Mouse (Mus musculus) spleen, embryonic (tissue): ENCODE data around the gene Gm5771.
"Not testable (repeated sequence)": the region's sequence is repeated elsewhere in the genome, so short reads cannot be mapped to it uniquely, and the experiment has no call there.

Source experiments
- CTCF ChIA-PET: fragments of 350-600 bp; sonication (Branson Sonifier 250); formaldehyde crosslinking; loops from one replicate; lab custom pipeline; 2022; lab: Charles Lee

The Gm5771 gene

DNA sequence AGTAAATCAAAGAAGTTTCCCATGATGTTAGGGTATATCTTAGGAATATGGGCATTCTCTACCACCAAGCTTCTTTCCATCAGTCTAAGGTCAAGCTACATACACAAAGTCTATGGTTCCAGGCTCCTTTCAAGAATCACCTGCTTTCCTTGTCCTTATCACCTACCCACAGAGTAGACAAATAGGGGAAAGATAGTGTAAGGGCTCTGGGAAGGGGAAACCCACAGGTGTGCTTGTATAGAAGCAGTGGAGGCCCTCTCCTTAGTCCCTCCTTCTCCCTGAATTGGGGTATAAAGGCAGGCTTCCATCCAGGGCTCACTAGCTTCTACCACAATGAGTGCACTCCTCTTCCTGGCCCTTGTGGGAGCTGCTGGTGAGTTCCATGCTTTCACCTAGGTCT is at the start of gene Gm5771:
Gene Gm5771 (plus strand): TSS at position 301 of the 400 bp plus-strand sequence.
- CTCF ChIA-PET, result not testable (repeated sequence)

DNA sequence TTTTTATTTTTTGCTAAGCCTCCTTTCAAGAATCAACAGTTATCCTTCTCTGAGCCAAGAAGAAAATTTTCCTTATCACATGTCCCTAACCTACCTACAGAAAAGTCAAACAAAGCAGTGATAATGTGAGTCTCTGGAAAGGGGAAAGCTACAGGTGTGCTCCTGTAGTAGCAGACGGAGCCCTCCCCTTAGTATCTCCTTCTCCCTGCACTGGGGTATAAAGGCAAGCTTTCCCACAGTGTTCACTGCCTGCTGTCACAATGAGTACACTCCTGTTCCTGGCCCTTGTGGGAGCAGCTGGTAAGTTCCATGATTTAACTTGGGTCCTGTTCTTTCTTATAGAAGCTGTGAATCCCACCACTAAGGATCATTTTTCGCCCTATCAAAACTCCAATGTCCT is 38.2 kb upstream of the Gm5771 start, which contains the start of gene Try10:
Gene Try10 (plus strand): TSS at position 174 of the 400 bp plus-strand sequence.
- CTCF ChIA-PET, result no interaction called here

DNA sequence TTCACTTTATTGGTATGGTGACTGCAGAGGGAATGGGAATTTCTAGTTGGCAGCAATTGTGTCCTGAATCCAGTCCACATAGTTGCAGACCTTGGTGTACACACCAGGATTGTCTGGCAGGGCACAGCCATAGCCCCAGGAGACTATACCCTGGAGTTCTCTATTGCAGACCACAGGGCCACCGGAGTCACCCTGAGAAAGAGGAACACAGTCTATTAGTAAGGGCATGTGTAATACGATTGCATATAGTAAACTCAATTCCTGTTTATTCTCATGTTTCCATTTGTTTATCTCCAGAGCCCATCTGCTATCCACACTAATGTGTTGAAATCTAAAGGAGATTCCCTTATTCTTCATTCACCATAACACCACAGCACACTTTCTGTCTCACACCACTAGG is 18.4 kb upstream of the Gm5771 start:
- CTCF ChIA-PET, result not testable (repeated sequence)

DNA sequence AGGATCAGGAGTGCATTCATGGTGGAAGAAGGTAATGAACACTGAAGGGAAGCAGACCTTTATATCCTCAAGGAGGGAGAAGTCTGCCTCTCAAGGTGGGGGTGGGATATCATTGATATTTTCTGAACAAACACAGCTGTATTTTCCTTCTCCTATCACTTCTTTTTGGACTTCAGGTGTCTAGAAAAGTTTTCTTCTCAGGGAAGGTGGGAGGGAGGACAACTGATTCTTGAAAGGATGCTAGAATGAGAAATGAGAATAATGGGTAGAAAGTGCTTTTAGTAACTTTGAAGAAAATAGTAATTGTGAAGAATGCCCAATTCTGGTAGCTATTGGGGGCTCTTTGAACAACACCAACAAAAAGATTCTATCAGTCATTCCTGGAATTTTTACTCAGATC is 14.6 kb upstream of the Gm5771 start, which contains the start of gene Prss3:
Gene Prss3 (minus strand): TSS at position 101 of the 400 bp plus-strand sequence.
- CTCF ChIA-PET, result not testable (repeated sequence)

DNA sequence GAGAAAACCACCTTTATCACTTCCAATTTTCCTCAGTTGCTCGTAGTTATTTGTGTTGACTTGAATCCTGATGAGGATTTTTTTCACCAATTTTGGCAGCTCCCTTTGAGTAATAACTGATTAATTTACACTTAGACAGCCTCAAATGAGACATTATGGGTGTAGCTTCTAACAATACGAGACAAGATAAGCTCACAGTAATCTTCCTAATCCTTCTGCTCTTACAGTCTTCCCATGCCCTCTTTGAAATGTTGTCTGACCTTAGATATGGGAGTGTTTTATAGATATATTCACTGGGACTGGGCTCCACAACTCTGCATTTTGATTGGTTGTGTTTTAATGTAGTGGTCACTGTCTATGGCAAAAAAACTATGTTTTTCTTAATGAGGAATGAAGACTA is 5.4 kb upstream of the Gm5771 start:
- CTCF ChIA-PET, result no interaction called here

DNA sequence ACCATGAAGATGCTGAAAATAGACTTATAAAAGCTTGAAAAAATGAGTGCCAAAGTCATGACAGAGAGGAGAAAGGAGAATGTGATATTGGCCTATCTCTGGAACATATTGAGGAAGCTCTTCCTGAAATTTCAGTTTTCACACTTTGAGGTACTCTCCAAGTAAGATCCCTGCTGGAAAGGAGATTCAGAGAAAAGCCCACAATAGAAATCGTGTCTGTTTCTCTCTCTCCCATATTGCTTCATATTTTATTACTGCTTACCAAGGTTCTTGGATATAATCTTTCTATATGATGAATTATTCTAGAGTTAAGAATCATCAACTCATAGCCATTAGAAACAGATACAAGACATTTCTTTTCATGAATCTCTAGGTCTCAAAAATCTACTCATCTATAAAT is 516 bp upstream of the Gm5771 start:
- CTCF ChIA-PET, result not testable (repeated sequence)

DNA sequence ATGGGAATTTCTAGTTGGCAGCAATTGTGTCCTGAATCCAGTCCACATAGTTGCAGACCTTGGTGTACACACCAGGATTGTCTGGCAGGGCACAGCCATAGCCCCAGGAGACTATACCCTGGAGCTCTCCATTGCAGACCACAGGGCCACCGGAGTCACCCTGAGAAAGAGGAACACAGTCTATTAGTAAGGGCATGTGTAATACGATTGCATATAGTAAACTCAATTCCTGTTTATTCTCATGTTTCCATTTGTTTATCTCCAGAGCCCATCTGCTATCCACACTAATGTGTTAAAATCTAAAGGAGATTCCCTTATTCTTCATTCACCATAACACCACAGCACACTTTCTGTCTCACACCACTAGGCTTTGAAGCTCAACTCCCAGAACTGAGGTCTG is 50.1 kb downstream of the Gm5771 start:
- CTCF ChIA-PET, result not testable (repeated sequence)

DNA sequence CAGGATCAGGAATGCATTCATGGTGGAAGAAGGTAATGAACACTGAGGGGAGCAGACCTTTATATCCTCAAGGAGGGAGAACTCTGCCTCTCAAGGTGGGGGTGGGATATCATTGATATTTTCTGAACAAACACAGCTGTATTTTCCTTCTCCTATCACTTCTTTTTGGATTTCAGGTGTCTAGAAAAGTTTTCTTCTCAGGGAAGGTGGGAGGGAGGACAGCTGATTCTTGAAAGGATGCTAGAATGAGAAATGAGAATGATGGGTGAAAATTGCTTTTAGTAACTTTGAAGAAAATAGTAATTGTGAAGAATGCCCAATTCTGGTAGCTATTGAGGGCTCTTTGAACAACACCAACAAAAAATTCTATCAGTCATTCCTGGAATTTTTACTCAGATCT is 53.9 kb downstream of the Gm5771 start, which contains the start of gene Gm10334:
Gene Gm10334 (minus strand): TSS at position 101 of the 400 bp plus-strand sequence.
- CTCF ChIA-PET, result not testable (repeated sequence)
